Mouse (Mus musculus): Measurements from ENCODE around the gene Lrrc49. TPM values are rescaled to one million over a fixed set of nuclear protein-coding genes. Genes with fewer than 3 reads are reported as not detected.

Gene Lrrc49
- polyA plus RNA-seq, 1 experiment from 2014 or later: 9.6 TPM

DNA sequence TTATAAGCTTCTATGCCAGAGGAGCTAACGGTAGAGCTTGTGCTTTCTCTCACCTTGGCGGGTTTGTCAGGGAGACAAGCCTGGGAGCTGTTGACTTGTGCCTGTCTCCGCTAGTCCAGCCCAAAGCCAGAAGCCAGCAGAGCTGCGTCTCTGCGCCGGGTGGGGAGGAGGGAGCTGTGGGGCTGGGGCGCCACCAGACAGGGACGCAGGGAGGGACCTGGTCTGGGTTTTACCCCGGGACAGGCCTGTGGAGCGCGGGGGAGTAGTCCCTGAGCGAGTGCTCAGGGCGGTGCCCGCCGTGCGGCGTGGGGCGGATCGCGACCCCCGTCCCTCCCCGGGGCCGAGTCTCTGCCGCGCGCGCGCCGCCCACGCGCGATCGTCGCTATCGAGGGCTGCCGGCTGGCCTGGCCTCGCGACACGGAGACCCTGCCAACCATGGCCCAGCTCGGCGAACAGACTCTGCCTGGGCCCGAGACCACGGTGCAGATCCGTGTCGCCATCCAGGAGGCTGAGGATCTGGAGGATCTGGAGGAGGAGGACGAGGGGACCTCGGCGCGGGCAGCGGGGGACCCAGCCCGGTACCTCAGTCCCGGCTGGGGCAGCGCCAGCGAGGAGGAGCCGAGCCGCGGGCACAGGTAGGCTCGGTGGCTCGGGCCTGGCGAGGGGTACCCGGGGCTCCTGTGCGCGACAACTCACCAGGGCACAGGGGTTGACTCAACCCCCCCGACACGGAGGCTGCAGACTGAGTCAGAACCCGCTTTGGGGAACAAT is 25.0 kb upstream of the Lrrc49 start, which contains the start of gene Larp6:
TSS of gene Larp6 (plus strand) at position 219 of the 771 bp plus-strand sequence.
- peak within 1 kb of the TSS; percentile 82 for H3K9ac ChIP-seq (ENCODE audit: low read length)
- no peaks in the 10 kb centered on the region for H3K36me3 ChIP-seq (ENCODE audit: control insufficient read depth, insufficient read depth)
- WGBS: 2% methylated on average over 66 of the region's 66 CpGs
- ATAC-seq (replicated peaks; ENCODE audit: extremely low read depth, insufficient read depth, low FRiP score): 0 out of 2 replicates have a peak, but pooled peaks have one; percentile 34
- H3K4me1 ChIP-seq (ENCODE audit: control insufficient read depth, insufficient read depth, low read length): peaks cover 7% of the 10 kb centered on the region; the same call in 1 of the 2 replicates
- H3K4me3 ChIP-seq (ENCODE audit: low read length): peak within 1 kb of the TSS; percentile 67
- H3K9me3 ChIP-seq (replicated peaks; ENCODE audit: control insufficient read depth, low read length): no peaks in the 10 kb centered on the region
- peak within 1 kb of the TSS; percentile 100 for H3K4me2 ChIP-seq (ENCODE audit: low read depth, low read length)
- no peaks in the 10 kb centered on the region for H3K27me3 ChIP-seq (ENCODE audit: control insufficient read depth, insufficient read depth, low read length)
- no peak within 1 kb of the TSS for H3K27ac ChIP-seq (ENCODE audit: low read length)

- Histone ChIP-seq H3K27me3 (ENCODE audit: control insufficient read depth, insufficient read depth, low read length) (no peaks in the 10 kb centered on the region), H3K27ac (ENCODE audit: low read length) (no peak overlapping the region), H3K36me3 (ENCODE audit: control insufficient read depth, insufficient read depth) (no peaks in the 10 kb centered on the region), H3K4me3 (ENCODE audit: low read length) (no peak overlapping the region), H3K9me3 (replicated peaks; ENCODE audit: control insufficient read depth, low read length) (no peaks in the 10 kb centered on the region), H3K4me1 (ENCODE audit: control insufficient read depth, insufficient read depth, low read length) (peaks cover 7% of the 10 kb centered on the region; the same call in 1 of the 2 replicates), H3K4me2 (ENCODE audit: low read depth, low read length) (no peak overlapping the region), H3K9ac (ENCODE audit: low read length) (no peak overlapping the region)
- 72% methylated on average over 5 of the region's 5 CpGs for WGBS
- ATAC-seq (replicated peaks; ENCODE audit: extremely low read depth, insufficient read depth, low FRiP score): no peak
Observed at GRCm38 (mm10) chr9:60712011-60712410, 24.1 kb upstream of the Lrrc49 start.

DNA sequence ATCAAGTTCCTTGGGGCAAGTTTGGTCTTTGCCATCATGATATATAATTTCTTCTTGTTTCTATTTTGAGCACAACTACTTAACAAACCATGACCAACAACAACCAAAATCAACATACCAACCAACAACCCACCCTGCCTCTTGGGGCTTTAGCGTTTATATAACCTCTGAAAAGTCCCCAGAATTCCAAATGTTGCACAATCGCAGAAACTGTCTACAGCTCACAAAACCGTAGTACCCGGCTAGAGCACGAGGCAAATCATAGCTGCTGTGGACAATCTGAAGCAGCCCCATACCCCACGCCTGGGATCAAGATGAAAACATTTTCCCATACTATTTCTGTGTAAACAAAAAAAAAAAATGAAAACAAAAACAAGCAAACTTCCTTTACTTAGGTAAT is 21.8 kb upstream of the Lrrc49 start:
- Histone ChIP-seq H3K27me3 (ENCODE audit: control insufficient read depth, insufficient read depth, low read length) (no peaks in the 10 kb centered on the region), H3K36me3 (ENCODE audit: control insufficient read depth, insufficient read depth) (no peaks in the 10 kb centered on the region), H3K9me3 (replicated peaks; ENCODE audit: control insufficient read depth, low read length) (no peaks in the 10 kb centered on the region), H3K4me1 (ENCODE audit: control insufficient read depth, insufficient read depth, low read length) (peaks cover 7% of the 10 kb centered on the region; the same call in 1 of the 2 replicates), H3K4me2 (ENCODE audit: low read depth, low read length) (no peak overlapping the region), H3K4me3 (ENCODE audit: low read length) (no peak overlapping the region), H3K27ac (ENCODE audit: low read length) (no peak overlapping the region), H3K9ac (ENCODE audit: low read length) (no peak overlapping the region)
- no peak for ATAC-seq (replicated peaks; ENCODE audit: extremely low read depth, insufficient read depth, low FRiP score)
- WGBS: 77% methylated on average over 6 of the region's 6 CpGs

DNA sequence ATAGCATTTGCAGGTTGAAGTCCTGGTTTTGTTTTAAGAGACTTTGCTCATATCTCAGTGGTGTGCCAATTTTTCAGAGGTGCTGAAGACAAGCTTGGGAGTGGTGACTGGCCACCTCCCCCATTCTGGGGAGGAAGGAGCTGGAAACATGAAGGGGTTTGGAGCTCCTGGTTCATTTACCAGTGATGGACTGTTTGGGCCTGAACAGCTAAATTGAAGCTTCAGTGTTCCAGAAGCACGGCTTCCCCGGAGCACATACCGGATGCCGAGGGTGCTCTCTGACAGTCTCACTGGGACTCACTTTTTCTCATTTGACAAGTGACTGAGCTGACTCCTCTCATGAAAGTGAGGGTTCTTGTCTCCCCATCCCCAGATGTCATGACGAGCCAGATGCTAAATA is 20.6 kb upstream of the Lrrc49 start:
- no peak for ATAC-seq (replicated peaks; ENCODE audit: extremely low read depth, insufficient read depth, low FRiP score)
- Histone ChIP-seq H3K36me3 (ENCODE audit: control insufficient read depth, insufficient read depth) (no peaks in the 10 kb centered on the region), H3K4me1 (ENCODE audit: control insufficient read depth, insufficient read depth, low read length) (peaks cover 7% of the 10 kb centered on the region; the same call in 1 of the 2 replicates), H3K4me3 (ENCODE audit: low read length) (no peak overlapping the region), H3K4me2 (ENCODE audit: low read depth, low read length) (no peak overlapping the region), H3K9me3 (replicated peaks; ENCODE audit: control insufficient read depth, low read length) (no peaks in the 10 kb centered on the region), H3K27ac (ENCODE audit: low read length) (no peak overlapping the region), H3K9ac (ENCODE audit: low read length) (no peak overlapping the region), H3K27me3 (ENCODE audit: control insufficient read depth, insufficient read depth, low read length) (no peaks in the 10 kb centered on the region)
- WGBS: 76% methylated on average over 5 of the region's 5 CpGs

DNA sequence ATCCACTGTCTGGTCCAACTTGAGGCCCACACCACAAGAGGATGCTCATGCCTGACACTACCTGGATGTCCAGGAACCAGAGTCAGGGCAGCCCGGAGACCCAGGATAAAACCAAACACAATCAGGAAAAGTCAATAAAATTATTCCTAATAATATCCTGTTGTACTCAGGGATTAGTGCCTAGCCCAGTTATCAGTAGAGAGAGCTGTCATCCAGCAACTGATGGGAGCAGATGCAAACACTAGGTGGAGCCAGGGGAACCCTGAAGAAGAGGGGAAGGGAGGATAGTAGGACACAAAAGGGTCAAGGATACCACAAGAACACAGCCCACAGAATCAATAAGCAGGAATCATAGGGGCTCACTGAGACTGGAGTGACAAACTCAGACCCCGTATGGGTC is 19.6 kb upstream of the Lrrc49 start:
- 84% methylated on average over 2 of the region's 2 CpGs for WGBS
- H3K27me3 ChIP-seq (ENCODE audit: control insufficient read depth, insufficient read depth, low read length): no peaks in the 10 kb centered on the region
- H3K4me1 ChIP-seq (ENCODE audit: control insufficient read depth, insufficient read depth, low read length): peaks cover 3% of the 10 kb centered on the region; the same call in 1 of the 2 replicates
- no peak for ATAC-seq (replicated peaks; ENCODE audit: extremely low read depth, insufficient read depth, low FRiP score)
- no peak overlapping the region for H3K4me3 ChIP-seq (ENCODE audit: low read length)
- no peaks in the 10 kb centered on the region for H3K36me3 ChIP-seq (ENCODE audit: control insufficient read depth, insufficient read depth)
- H3K9ac ChIP-seq (ENCODE audit: low read length): no peak overlapping the region
- H3K9me3 ChIP-seq (replicated peaks; ENCODE audit: control insufficient read depth, low read length): no peaks in the 10 kb centered on the region
- no peak overlapping the region for H3K4me2 ChIP-seq (ENCODE audit: low read depth, low read length)
- H3K27ac ChIP-seq (ENCODE audit: low read length): no peak overlapping the region

DNA sequence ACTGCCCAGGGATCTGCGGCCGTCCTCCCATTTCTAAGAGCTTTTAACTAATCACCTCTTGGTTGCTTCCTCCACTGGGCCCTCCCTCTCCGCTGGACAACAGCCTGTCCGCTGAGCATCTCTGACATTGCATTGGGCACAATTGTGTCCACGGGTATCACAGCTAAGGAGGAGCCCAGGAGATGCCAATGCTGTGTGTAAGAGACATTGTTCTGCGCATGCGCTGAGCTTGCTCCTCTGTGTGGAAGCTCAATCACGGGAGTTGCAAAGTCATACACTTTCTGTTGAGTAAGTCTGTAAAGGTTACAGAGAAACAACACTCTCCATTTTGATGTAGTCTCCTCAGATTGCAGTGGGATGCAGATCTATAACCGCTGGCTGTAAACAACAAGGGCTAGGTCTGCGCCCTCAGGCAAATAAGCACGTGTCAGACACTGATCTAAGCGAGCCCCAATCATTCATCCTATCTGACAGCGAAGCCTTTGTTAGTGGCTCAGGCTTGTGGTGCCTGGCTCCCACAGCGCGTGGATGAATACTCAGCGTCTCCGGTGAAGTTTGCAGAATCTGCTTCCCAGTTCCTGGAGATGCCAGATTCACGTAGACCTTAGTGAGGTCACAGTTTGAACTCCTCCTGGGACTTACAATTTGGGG is 11.7 kb upstream of the Lrrc49 start:
- Histone ChIP-seq H3K4me1 (ENCODE audit: control insufficient read depth, insufficient read depth, low read length) (no peaks in the 10 kb centered on the region), H3K4me2 (ENCODE audit: low read depth, low read length) (no peak overlapping the region), H3K9me3 (replicated peaks; ENCODE audit: control insufficient read depth, low read length) (no peaks in the 10 kb centered on the region), H3K27me3 (ENCODE audit: control insufficient read depth, insufficient read depth, low read length) (no peaks in the 10 kb centered on the region), H3K36me3 (ENCODE audit: control insufficient read depth, insufficient read depth) (no peaks in the 10 kb centered on the region), H3K4me3 (ENCODE audit: low read length) (no peak overlapping the region), H3K27ac (ENCODE audit: low read length) (no peak overlapping the region), H3K9ac (ENCODE audit: low read length) (no peak overlapping the region)
- WGBS: 74% methylated on average over 18 of the region's 18 CpGs
- no peak for ATAC-seq (replicated peaks; ENCODE audit: extremely low read depth, insufficient read depth, low FRiP score)

DNA sequence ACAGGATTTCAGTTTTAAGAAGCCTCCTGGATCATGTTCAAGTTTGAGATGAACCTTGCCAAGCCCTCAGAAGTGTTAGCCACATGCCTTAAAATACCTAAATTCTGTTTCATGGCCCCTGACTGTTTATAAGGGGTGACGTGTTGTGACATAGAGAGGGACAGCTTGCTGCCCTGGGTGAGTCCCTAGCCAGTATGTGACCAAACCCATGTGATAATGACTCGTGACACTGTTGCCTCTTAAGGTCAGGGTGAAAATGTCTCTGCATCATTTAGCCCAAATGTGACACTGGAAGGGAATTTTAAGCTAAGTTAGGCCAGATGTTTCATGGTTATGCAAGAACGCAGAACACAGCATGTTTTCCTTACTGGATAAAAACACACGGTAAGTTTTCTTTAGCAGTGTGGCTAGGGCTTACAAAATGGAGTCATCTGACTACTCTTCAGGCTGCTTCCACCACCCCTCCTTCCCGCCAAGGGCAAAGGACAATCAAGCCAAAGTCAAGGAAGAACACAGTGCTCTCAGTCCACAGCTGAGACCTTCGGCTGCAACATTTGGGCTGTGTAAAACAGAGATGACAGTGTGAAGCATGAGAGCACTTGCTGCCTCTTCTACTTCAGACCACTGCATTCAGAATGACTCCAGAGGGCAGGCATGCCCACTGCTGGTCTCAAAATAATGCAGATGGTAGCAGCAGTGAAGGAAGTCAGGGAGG is 8.5 kb upstream of the Lrrc49 start:
- H3K4me2 ChIP-seq (ENCODE audit: low read depth, low read length): no peak overlapping the region
- no peak overlapping the region for H3K27ac ChIP-seq (ENCODE audit: low read length)
- WGBS: 61% methylated on average over 6 of the region's 6 CpGs
- no peaks in the 10 kb centered on the region for H3K4me1 ChIP-seq (ENCODE audit: control insufficient read depth, insufficient read depth, low read length)
- no peak overlapping the region for H3K9ac ChIP-seq (ENCODE audit: low read length)
- H3K9me3 ChIP-seq (replicated peaks; ENCODE audit: control insufficient read depth, low read length): no peaks in the 10 kb centered on the region
- ATAC-seq (replicated peaks; ENCODE audit: extremely low read depth, insufficient read depth, low FRiP score): no peak
- H3K4me3 ChIP-seq (ENCODE audit: low read length): no peak overlapping the region
- H3K36me3 ChIP-seq (ENCODE audit: control insufficient read depth, insufficient read depth): no peaks in the 10 kb centered on the region
- no peaks in the 10 kb centered on the region for H3K27me3 ChIP-seq (ENCODE audit: control insufficient read depth, insufficient read depth, low read length)

DNA sequence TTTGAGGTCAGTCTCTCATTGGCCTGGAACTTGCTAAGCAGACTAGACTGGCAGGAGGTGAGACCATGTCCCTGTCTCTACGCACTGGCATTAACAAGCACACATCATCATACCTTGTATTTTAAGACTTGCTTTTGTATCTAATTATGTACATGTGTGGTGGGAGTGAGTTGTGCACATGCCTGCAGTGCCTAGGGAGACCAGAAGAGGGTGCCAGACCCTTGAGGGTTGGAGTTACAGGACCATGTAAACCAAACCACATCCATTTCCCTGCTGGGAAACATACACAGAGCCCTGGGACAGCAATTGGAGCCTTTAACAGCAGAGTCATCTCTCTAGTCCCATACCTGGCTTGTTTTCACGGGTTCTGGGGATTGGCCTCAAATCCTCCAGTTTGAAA is 6.0 kb upstream of the Lrrc49 start:
- Histone ChIP-seq H3K4me1 (ENCODE audit: control insufficient read depth, insufficient read depth, low read length) (no peaks in the 10 kb centered on the region), H3K9me3 (replicated peaks; ENCODE audit: control insufficient read depth, low read length) (no peaks in the 10 kb centered on the region), H3K4me2 (ENCODE audit: low read depth, low read length) (no peak overlapping the region), H3K36me3 (ENCODE audit: control insufficient read depth, insufficient read depth) (no peaks in the 10 kb centered on the region), H3K4me3 (ENCODE audit: low read length) (no peak overlapping the region), H3K9ac (ENCODE audit: low read length) (no peak overlapping the region), H3K27ac (ENCODE audit: low read length) (no peak overlapping the region), H3K27me3 (ENCODE audit: control insufficient read depth, insufficient read depth, low read length) (no peaks in the 10 kb centered on the region)
- WGBS: 57% methylated on average over 2 of the region's 2 CpGs
- no peak for ATAC-seq (replicated peaks; ENCODE audit: extremely low read depth, insufficient read depth, low FRiP score)

DNA sequence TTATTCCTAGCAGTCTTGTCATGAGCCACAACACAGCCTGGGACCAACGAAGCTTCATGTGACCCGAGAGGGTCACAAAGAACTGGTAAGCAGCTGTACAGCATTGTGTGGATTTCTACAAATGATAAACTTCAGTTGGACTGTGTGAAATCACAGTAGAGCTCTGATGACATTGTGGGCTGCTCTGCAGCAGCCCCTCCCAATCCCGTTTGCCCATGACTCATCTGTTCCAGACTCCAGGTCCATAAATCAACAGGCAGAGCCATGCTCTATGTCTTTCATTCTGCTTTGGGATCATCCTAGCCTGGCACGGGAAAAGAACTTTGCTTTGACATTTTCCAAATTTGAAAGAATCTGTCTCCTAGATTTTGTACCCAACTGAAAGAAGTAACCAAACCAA is 4.7 kb upstream of the Lrrc49 start:
- H3K36me3 ChIP-seq (ENCODE audit: control insufficient read depth, insufficient read depth): no peaks in the 10 kb centered on the region
- H3K4me3 ChIP-seq (ENCODE audit: low read length): no peak overlapping the region
- H3K27me3 ChIP-seq (ENCODE audit: control insufficient read depth, insufficient read depth, low read length): no peaks in the 10 kb centered on the region
- H3K4me2 ChIP-seq (ENCODE audit: low read depth, low read length): no peak overlapping the region
- 43% methylated on average over 4 of the region's 4 CpGs for WGBS
- no peak overlapping the region for H3K9ac ChIP-seq (ENCODE audit: low read length)
- peaks cover 5% of the 10 kb centered on the region for H3K4me1 ChIP-seq (ENCODE audit: control insufficient read depth, insufficient read depth, low read length)
- H3K27ac ChIP-seq (ENCODE audit: low read length): no peak overlapping the region
- no peaks in the 10 kb centered on the region for H3K9me3 ChIP-seq (replicated peaks; ENCODE audit: control insufficient read depth, low read length)
- ATAC-seq (replicated peaks; ENCODE audit: extremely low read depth, insufficient read depth, low FRiP score): no peak
